Mouse (Mus musculus) limb, embryonic 12.5 days (tissue): ENCODE data around the gene Odc1. TPM values are rescaled to one million over a fixed set of nuclear protein-coding genes. Genes with fewer than 3 reads are reported as not detected.
"Not testable (repeated sequence)": the region's sequence is repeated elsewhere in the genome, so short reads cannot be mapped to it uniquely, and the experiment has no call there.

Experiments used
- ATAC-seq: fragments of 200-750 bp; cut with Nextera tagmentation; 2 replicates; pipeline ENCODE4 v1.8.0; 2017; ENCODE audit warnings: low read depth, moderate TSS enrichment; ENCODE audit not compliant: insufficient number of reproducible peaks, insufficient read depth, low FRiP score, low TSS enrichment
- H3K27ac ChIP-seq: fragments of 300-500 bp; sonication (generic); 2 replicates; pipeline ENCODE4 v1.5.1; 2016; ENCODE audit warnings: mild to moderate bottlenecking, moderate library complexity
- H3K27me3 ChIP-seq: fragments of 300-500 bp; sonication (generic); 2 replicates; pipeline ENCODE4 v1.6.1; 2016; ENCODE audit warnings: mild to moderate bottlenecking, moderate library complexity
- H3K36me3 ChIP-seq: fragments of 300-500 bp; sonication (generic); 2 replicates; pipeline ENCODE4 v1.6.1; 2016; ENCODE audit warnings: mild to moderate bottlenecking, moderate library complexity
- H3K4me1 ChIP-seq: fragments of 300-500 bp; sonication (generic); replicated peaks from 2 replicates; pipeline ENCODE4 v1.6.1; 2016
- H3K4me2 ChIP-seq: fragments of 300-500 bp; sonication (generic); 2 replicates; pipeline ENCODE4 v1.6.1; 2016; ENCODE audit warnings: mild to moderate bottlenecking, moderate library complexity
- H3K4me3 ChIP-seq: fragments of 300-500 bp; sonication (generic); replicated peaks from 2 replicates; pipeline ENCODE4 v1.5.1; 2016; ENCODE audit warnings: mild to moderate bottlenecking
- H3K9ac ChIP-seq: fragments of 300-500 bp; sonication (generic); replicated peaks from 2 replicates; pipeline ENCODE4 v1.6.1; 2016; ENCODE audit warnings: mild to moderate bottlenecking, moderate library complexity
- H3K9me3 ChIP-seq: fragments of 300-500 bp; sonication (generic); 2 replicates; pipeline ENCODE4 v1.6.1; 2016; ENCODE audit warnings: mild to moderate bottlenecking, moderate library complexity
- WGBS: fragments of 180-500 bp; shearing (Covaris S2); methylation state at CpG from one replicate; pipeline ENCODE4 v1.1.7; 2016; 5-methylcytosine and 5-hydroxymethylcytosine counted together
- polyA plus RNA-seq: library from polyadenylated mRNA; unstranded; fragments of >200 nt; fragmentation: Nextera tagmentation; extraction: Ambion mirVana; gene quantifications from 2 replicates; pipeline ENCODE4 v1.2.1, GENCODE M21; 2016

Gene Odc1
- polyA plus RNA-seq, 1 experiment from 2014 or later = 254 TPM

GRCm38 (mm10) chr12:17529726-17530125, 14.9 kb upstream of the Odc1 start:
- no peaks in the 10 kb centered on the region for H3K36me3 ChIP-seq
- no peak overlapping the region for H3K9ac ChIP-seq
- no peak overlapping the region for H3K4me2 ChIP-seq
- 0 out of 2 replicates have a peak, but pooled peaks cover 4% of the 10 kb centered on the region for H3K4me1 ChIP-seq
- no peaks in the 10 kb centered on the region for H3K27me3 ChIP-seq
- no peak for ATAC-seq
- no peak overlapping the region for H3K27ac ChIP-seq
- 75% methylated on average over 6 of the region's 6 CpGs for WGBS
- no peak overlapping the region for H3K4me3 ChIP-seq
- H3K9me3 ChIP-seq = no peaks in the 10 kb centered on the region

- H3K9me3 ChIP-seq = no peaks in the 10 kb centered on the region
- WGBS = 74% methylated on average over 4 of the region's 4 CpGs
- no peak overlapping the region for H3K4me2 ChIP-seq
- ATAC-seq = no peak
- no peak overlapping the region for H3K27ac ChIP-seq
- H3K27me3 ChIP-seq = no peaks in the 10 kb centered on the region
- 0 out of 2 replicates have a peak, but pooled peaks cover 4% of the 10 kb centered on the region for H3K4me1 ChIP-seq
- no peak overlapping the region for H3K9ac ChIP-seq
- no peak overlapping the region for H3K4me3 ChIP-seq
- no peaks in the 10 kb centered on the region for H3K36me3 ChIP-seq
These were observed 13.8 kb upstream of the Odc1 start for GRCm38 (mm10) chr12:17530825-17531224.

GRCm38 (mm10) chr12:17536222-17536621, 8.4 kb upstream of the Odc1 start:
- Histone ChIP-seq H3K4me3 (no peak overlapping the region), H3K36me3 (no peaks in the 10 kb centered on the region), H3K4me1 (no peaks in the 10 kb centered on the region), H3K4me2 (no peak overlapping the region), H3K27ac (no peak overlapping the region), H3K9ac (no peak overlapping the region), H3K9me3 (no peaks in the 10 kb centered on the region), H3K27me3 (no peaks in the 10 kb centered on the region)
- no peak for ATAC-seq
- 88% methylated on average over 3 of the region's 3 CpGs for WGBS

- Histone ChIP-seq H3K4me2 (no peak overlapping the region), H3K4me1 (no peaks in the 10 kb centered on the region), H3K36me3 (no peaks in the 10 kb centered on the region), H3K9ac (no peak overlapping the region), H3K27ac (no peak overlapping the region), H3K9me3 (no peaks in the 10 kb centered on the region), H3K4me3 (no peak overlapping the region), H3K27me3 (no peaks in the 10 kb centered on the region)
- no peak for ATAC-seq
- WGBS = 72% methylated on average over 3 of the region's 3 CpGs
These were observed 7.4 kb upstream of the Odc1 start for GRCm38 (mm10) chr12:17537147-17537546.

- no peak for ATAC-seq
- H3K27ac ChIP-seq = no peak overlapping the region
- WGBS = 85% methylated on average over 3 of the region's 3 CpGs
These were observed 6.5 kb upstream of the Odc1 start for GRCm38 (mm10) chr12:17538087-17538486.

GRCm38 (mm10) chr12:17539041-17539440, 5.6 kb upstream of the Odc1 start:
- H3K27me3 ChIP-seq = no peaks in the 10 kb centered on the region
- H3K9me3 ChIP-seq = no peaks in the 10 kb centered on the region
- no peak overlapping the region for H3K9ac ChIP-seq
- WGBS = 65% methylated on average over 6 of the region's 6 CpGs
- no peak overlapping the region for H3K4me2 ChIP-seq
- no peak for ATAC-seq
- no peaks in the 10 kb centered on the region for H3K4me1 ChIP-seq
- no peaks in the 10 kb centered on the region for H3K36me3 ChIP-seq
- H3K27ac ChIP-seq = no peak overlapping the region
- no peak overlapping the region for H3K4me3 ChIP-seq

More at GRCm38 (mm10) chr12:17538087-17538486, 6.5 kb upstream of the Odc1 start:
- H3K9ac ChIP-seq = no peak overlapping the region
- no peaks in the 10 kb centered on the region for H3K4me1 ChIP-seq
- no peak overlapping the region for H3K4me2 ChIP-seq
- H3K9me3 ChIP-seq = no peaks in the 10 kb centered on the region
- no peaks in the 10 kb centered on the region for H3K27me3 ChIP-seq
- no peaks in the 10 kb centered on the region for H3K36me3 ChIP-seq
- H3K4me3 ChIP-seq = no peak overlapping the region

GRCm38 (mm10) chr12:17540040-17540552, 4.5 kb upstream of the Odc1 start:
- Histone ChIP-seq H3K9me3 (no peaks in the 10 kb centered on the region), H3K4me3 (no peak overlapping the region), H3K4me2 (no peak overlapping the region), H3K27me3 (no peaks in the 10 kb centered on the region), H3K27ac (no peak overlapping the region), H3K9ac (no peak overlapping the region), H3K4me1 (no peaks in the 10 kb centered on the region), H3K36me3 (no peaks in the 10 kb centered on the region)
- ATAC-seq = no peak
- 76% methylated on average over 6 of the region's 6 CpGs for WGBS

GRCm38 (mm10) chr12:17545107-17545571, 545 bp downstream of the Odc1 start:
- Histone ChIP-seq H3K9ac (peak overlapping the region; percentile 94), H3K4me1 (peaks cover 10% of the 10 kb centered on the region), H3K27ac (peak overlapping the region; percentile 94), H3K4me2 (peak overlapping the region; percentile 74), H3K36me3 (peaks cover 35% of the 10 kb centered on the region), H3K27me3 (no peaks in the 10 kb centered on the region), H3K9me3 (no peaks in the 10 kb centered on the region), H3K4me3 (peak overlapping the region; percentile 89)
- peak; percentile 45 for ATAC-seq
- WGBS = 0% methylated on average over 39 of the region's 40 CpGs

- Histone ChIP-seq H3K36me3 (peaks cover 40% of the 10 kb centered on the region), H3K9ac (peak overlapping the region; percentile 94), H3K27me3 (no peaks in the 10 kb centered on the region), H3K4me2 (peak overlapping the region; percentile 74), H3K27ac (no peak overlapping the region), H3K4me1 (peaks cover 10% of the 10 kb centered on the region), H3K4me3 (peak overlapping the region; percentile 89), H3K9me3 (no peaks in the 10 kb centered on the region)
- 3% methylated on average over 8 of the region's 8 CpGs for WGBS
- no peak for ATAC-seq
These were observed 1.3 kb downstream of the Odc1 start for GRCm38 (mm10) chr12:17545884-17546283.

GRCm38 (mm10) chr12:17547552-17547951, 3.0 kb downstream of the Odc1 start:
- 97% methylated on average over 9 of the region's 9 CpGs for WGBS
- H3K4me2 ChIP-seq, ATAC-seq, H3K9me3 ChIP-seq, H3K4me3 ChIP-seq, H3K27me3 ChIP-seq, H3K4me1 ChIP-seq, H3K9ac ChIP-seq, H3K27ac ChIP-seq: not testable (repeated sequence)
- peaks cover 53% of the 10 kb centered on the region for H3K36me3 ChIP-seq

- H3K36me3 ChIP-seq = peaks cover 53% of the 10 kb centered on the region
- H3K4me3 ChIP-seq = no peak overlapping the region
- no peak overlapping the region for H3K4me2 ChIP-seq
- no peak for ATAC-seq
- H3K27me3 ChIP-seq = no peaks in the 10 kb centered on the region
- H3K9ac ChIP-seq = no peak overlapping the region
- H3K27ac ChIP-seq = no peak overlapping the region
- 81% methylated on average over 5 of the region's 5 CpGs for WGBS
- peaks cover 10% of the 10 kb centered on the region for H3K4me1 ChIP-seq
- no peaks in the 10 kb centered on the region for H3K9me3 ChIP-seq
These were observed 3.9 kb downstream of the Odc1 start for GRCm38 (mm10) chr12:17548505-17548904.

- not testable (repeated sequence) for H3K9me3 ChIP-seq, ATAC-seq, H3K27ac ChIP-seq, H3K9ac ChIP-seq, H3K27me3 ChIP-seq, H3K4me2 ChIP-seq, H3K4me3 ChIP-seq, H3K4me1 ChIP-seq
- peaks cover 53% of the 10 kb centered on the region for H3K36me3 ChIP-seq
- WGBS = 95% methylated on average over 5 of the region's 5 CpGs
These were observed 4.8 kb downstream of the Odc1 start for GRCm38 (mm10) chr12:17549421-17549820.
